Mouse (Mus musculus) duodenum, adult 2 months (tissue): ENCODE measurements around the gene Slc25a10. TPM values are rescaled to one million over a fixed set of nuclear protein-coding genes. Genes with fewer than 3 reads are reported as not detected.

Experiments
- polyA plus RNA-seq: library from polyadenylated mRNA; depleted of rRNA; stranded (reverse); fragments of >200 nt; gene quantifications from 2 replicates; pipeline ENCODE4 v1.2.3, GENCODE M21; 2012; ENCODE audit warnings: low replicate concordance; rRNA removed

Gene Slc25a10
- polyA plus RNA-seq = 495 and 586 TPM in 2 replicates

DNA sequence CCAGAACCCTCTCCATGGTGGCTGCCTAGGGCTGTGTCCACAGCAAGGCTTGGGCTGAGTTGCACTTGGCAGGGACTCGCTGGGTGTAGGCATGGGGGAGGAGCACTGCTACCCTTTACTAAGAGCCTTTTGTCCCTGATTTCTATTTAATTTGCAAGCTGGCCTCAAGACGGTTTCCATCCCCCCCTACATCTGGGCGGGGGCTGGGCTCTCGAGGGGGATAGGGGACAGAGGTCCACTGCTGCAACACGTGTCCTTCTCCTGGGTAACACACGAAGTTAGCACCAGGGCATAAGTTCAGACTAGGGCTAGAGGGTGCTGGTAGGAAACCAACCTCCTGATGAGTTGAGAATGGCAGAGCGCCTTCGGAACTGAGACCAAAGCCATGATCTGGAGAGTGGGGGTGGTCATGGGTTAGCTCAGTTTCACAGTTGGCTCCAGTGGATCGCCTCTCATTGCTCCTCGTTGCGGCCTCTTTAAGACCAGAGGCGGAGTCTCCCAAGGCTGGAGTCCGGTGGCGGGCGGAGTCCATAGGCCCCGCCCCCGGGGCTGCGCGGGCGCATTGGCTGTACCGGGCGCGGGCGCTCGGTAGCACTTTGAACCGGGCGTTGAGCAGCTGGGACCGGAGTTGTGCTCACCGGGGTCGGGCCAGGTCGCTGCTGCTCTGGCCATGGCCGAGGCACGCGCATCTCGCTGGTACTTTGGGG, at the start of gene Slc25a10:
TSS of gene Slc25a10 (plus strand) at position 524 of the 707 bp plus-strand sequence.

DNA sequence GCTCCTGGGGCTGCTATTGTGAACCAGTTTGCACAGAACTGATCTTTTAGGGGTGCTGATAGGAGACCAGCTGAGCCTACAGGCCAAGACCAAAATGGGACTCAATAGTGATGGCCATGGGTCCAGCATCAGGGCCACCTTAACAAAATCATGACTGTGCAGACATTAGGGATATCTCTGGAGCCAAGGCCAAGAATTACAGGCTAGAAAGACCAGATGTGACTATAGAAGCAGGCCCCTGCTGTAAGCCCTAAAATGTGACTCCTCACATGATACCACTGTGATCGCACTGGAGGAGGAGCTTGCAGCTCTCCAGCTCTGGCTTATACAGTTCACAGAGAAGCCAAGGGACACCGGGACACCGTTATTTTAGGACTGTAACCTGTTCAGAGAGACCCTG, 49.3 kb upstream of the Slc25a10 start, which contains the start of gene Tspan10:
TSS of gene Tspan10 (plus strand) at position 301 of the 400 bp plus-strand sequence.

DNA sequence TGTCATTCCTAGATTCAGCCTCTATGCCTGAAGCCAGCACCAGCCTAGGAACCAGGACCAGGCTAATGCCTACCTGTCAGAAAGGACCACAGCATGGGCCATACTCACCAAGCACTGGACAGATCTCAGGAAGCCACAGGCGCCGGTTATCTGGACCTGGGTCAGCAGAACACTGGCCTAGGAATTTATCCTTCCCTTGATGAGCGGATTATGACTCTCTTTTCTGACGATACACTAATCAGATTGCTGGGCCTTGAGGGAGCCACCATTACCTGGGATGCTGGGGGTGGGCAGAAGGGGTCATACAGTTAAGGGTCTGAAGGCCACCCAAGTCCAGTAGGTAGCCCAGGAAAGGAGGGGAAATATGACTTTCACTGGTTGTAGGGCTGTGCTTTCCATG, 38.3 kb upstream of the Slc25a10 start, which contains the start of gene Pde6g:
TSS of gene Pde6g (minus strand) at position 195 of the 400 bp plus-strand sequence.

DNA sequence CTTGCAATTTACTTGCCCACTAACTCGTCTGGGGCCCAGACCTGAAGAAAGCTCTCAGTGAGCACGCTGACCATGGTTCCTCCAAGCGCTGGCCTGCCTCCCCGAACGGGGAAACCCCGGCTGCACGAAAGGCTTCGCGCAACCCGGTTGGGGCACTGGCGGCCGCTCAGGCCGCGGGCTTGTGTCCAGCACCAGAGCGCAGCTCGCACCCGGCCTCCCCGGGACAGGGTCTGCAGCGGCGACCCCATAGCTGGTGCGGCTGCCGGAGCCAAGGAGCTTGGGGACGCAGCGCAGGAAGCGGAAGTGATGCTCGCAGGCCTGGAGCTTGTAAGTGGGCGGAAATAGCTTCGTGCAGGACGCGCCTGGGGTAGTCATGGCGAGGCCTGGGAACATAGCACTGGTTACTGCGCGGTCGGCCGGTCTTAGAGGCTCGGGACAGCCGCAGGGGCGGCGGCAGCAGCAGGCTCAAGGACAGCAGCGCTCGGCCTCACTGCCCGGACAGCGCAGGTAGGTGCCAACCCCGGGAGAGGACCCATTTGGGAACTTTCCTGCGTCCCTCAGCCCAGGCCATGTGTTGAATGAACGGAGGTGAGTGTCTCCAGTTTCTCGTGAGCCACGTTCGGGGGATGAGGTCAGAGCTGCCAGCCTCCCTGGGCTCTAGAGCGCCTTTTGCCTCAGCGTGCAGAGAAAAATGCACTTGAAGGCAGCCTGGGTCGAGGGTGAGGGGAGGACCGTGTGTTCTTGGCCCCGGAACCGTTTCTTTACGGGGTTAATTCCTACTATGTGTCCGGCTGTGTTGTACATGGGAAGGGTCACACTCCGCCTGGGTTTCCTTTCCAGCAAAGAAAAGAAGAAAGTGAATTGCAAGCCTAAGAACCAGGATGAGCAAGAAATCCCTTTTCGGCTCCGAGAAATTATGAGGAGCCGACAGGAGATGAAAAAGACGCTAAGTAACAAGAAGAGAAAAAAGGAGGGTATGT, 33.6 kb upstream of the Slc25a10 start, which contains the start of the genes Oxld1 and Ccdc137:
TSS of gene Oxld1 (minus strand) at position 297 of the 980 bp plus-strand sequence.
TSS of gene Ccdc137 (plus strand) at position 344 of the 980 bp plus-strand sequence.

DNA sequence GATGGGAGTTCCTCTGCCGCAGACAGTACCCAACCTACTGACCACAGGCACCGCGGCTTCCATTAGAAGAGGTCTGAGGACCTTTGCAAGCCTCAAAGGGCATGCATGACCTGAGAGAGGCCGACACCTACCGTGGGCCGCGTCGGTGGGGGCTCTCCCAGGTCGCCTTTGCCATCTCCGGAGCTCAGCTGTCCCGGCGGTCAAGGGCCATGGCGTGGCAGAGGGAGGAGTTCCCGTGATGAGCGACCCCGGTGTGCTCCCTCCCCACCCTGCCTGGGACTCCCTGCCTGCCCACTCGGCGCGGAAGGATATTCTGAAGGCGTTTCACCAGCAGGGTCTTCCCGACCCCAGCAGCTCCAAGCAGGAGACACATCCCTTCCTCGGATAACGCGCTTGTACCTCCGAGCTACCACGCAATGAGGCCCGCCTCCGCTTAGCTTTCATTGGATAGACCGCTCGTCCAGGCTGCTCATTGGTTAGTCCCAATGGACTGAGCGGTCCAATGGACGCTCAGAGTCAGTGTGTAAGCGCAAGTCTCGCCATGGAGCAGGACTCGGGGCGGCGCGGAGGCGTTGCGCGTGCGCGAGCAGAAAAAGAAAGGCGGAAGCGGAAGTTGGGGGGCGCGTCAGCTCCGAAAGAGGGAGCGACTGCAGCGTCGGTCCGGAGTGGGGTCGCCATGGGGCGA, 24.4 kb upstream of the Slc25a10 start, which contains the start of gene Arl16:
TSS of gene Arl16 (minus strand) at position 557 of the 685 bp plus-strand sequence.

DNA sequence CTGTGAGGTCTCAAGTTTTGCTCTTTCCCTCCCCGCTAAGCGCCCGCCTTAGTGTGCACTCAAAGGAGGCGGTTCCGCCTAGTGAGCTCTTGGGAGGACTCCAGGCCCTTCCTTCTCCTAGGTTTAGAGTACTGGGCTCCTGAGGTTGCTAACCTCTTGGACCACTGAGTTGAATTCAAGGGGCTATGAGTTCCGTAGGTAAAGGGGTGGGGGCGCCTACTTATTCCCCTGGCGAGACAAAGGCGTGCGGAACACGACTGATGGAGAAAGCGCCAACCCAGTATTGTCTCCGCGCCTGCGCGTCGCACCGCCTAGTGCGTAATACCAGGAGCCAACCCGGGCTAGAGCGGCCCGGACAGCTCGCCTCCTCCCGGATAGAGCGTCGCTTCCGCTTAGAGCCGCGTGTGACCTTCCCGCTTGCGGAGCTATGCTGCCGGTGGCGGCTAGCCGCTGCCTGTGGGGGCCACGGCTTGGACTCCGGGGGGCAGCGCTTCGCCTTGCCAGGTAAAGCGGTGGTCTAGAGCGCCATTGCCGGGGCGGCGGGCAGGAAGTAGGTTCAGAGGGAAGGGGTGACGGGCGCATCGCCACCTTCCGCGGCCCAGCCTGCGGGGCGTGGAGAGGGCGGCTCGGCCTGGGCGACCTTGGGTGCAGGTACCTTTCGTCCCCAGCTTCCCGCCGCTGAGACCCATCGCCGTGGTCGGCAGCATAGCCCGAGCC, 7.2 kb upstream of the Slc25a10 start, which contains the start of gene Mrpl12:
TSS of gene Mrpl12 (plus strand) at position 349 of the 717 bp plus-strand sequence.

DNA sequence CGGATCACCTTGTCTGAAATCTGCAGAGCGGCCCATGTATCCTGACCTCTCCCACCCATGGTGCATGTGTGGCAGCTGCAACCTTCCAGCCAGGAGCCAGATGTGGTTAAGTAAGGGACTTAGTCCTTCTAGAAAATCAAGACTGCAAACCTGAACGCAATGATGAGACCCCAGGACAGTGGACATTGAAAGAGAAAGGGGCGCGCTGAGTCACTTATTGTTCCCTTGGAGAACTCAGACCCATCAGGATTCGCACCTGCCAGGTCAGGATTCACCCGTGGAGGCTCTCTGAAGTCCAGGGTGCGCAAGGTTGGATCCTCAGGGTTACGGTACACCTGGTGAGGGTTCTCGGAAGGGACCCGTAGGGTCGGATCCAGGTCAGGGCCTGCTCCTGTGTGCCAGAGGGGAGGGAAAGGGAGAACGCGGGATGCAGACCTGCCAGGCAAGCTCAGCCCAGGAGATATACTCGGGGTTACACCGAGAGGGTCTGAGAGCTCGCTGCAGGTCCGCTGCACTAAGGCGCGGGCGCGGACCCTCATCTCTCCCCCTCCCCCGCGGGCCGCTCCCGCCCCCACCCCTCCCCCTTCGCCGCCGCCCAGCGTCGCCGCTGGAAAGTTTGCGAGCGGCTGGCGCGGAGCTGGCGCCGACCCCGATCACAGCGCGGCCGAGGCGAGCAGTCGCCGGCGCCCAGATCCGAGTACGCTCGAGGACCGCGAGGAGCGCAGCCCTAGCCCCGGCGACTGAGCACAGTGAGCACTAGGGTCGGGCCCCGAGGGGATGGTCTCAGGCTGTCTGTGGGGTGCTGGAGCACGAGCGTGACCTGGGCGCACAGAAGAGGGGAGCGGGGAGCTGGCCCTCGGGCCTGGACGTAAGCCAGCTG, 38.7 kb downstream of the Slc25a10 start, which contains the start of gene Gcgr:
TSS of gene Gcgr (plus strand) at position 615 of the 880 bp plus-strand sequence.

Other genes with a start within 250 kb of the Slc25a10 start
- gene Actg1, start 143.3 kb upstream of the Slc25a10 start, polyA plus RNA-seq = 797 and 1,378 TPM in 2 replicates
- 0.12 TPM in 1 of 2 replicates, not detected in the other for gene Fscn2, start 130.3 kb upstream of the Slc25a10 start, polyA plus RNA-seq
- gene Faap100, start 113.1 kb upstream of the Slc25a10 start, polyA plus RNA-seq = 49.3 and 67.2 TPM in 2 replicates
- 48.8 and 65.0 TPM in 2 replicates for gene Nploc4, start 54.1 kb upstream of the Slc25a10 start, polyA plus RNA-seq
- 0.11 and 0.41 TPM in 2 replicates for gene Tspan10, start 49.2 kb upstream of the Slc25a10 start, polyA plus RNA-seq
- 0.27 and 0.28 TPM in 2 replicates for gene Pde6g, start 38.3 kb upstream of the Slc25a10 start, polyA plus RNA-seq
- 24.0 and 38.7 TPM in 2 replicates for gene Oxld1, start 33.8 kb upstream of the Slc25a10 start, polyA plus RNA-seq
- 4.9 and 6.0 TPM in 2 replicates for gene Ccdc137, start 33.7 kb upstream of the Slc25a10 start, polyA plus RNA-seq
- gene Arl16, start 24.2 kb upstream of the Slc25a10 start, polyA plus RNA-seq = 12.1 and 13.4 TPM in 2 replicates
- 161 and 284 TPM in 2 replicates for gene Mrpl12, start 7.2 kb upstream of the Slc25a10 start, polyA plus RNA-seq
- 1.7 and 2.5 TPM in 2 replicates for gene Gcgr, start 38.9 kb downstream of the Slc25a10 start, polyA plus RNA-seq
- 28.4 and 38.6 TPM in 2 replicates for gene Mcrip1, start 57.9 kb downstream of the Slc25a10 start, polyA plus RNA-seq
- not detected in 2 replicates for gene Ppp1r27, start 59.3 kb downstream of the Slc25a10 start, polyA plus RNA-seq
- gene P4hb, start 81.4 kb downstream of the Slc25a10 start, polyA plus RNA-seq = 428 and 758 TPM in 2 replicates
- 773 and 1,267 TPM in 2 replicates for gene Arhgdia, start 89.8 kb downstream of the Slc25a10 start, polyA plus RNA-seq
- 10.3 and 18.4 TPM in 2 replicates for gene Alyref, start 106.5 kb downstream of the Slc25a10 start, polyA plus RNA-seq
- gene Anapc11, start 106.6 kb downstream of the Slc25a10 start, polyA plus RNA-seq = 97.9 and 105 TPM in 2 replicates
- gene Npb, start 116.6 kb downstream of the Slc25a10 start, polyA plus RNA-seq = 2.4 and 8.9 TPM in 2 replicates
- 661 and 912 TPM in 2 replicates for gene Pcyt2, start 126.1 kb downstream of the Slc25a10 start, polyA plus RNA-seq
- gene Sirt7, start 133.4 kb downstream of the Slc25a10 start, polyA plus RNA-seq = 89.3 and 105 TPM in 2 replicates
- 29.6 and 39.6 TPM in 2 replicates for gene Mafg, start 141.8 kb downstream of the Slc25a10 start, polyA plus RNA-seq
- 7.4 and 36.8 TPM in 2 replicates for gene Pycr1, start 151.9 kb downstream of the Slc25a10 start, polyA plus RNA-seq
- 0.45 and 0.62 TPM in 2 replicates for gene Myadml2, start 156.3 kb downstream of the Slc25a10 start, polyA plus RNA-seq
- 0.69 and 4.7 TPM in 2 replicates for gene Notum, start 169.3 kb downstream of the Slc25a10 start, polyA plus RNA-seq
- gene Aspscr1, start 181.1 kb downstream of the Slc25a10 start, polyA plus RNA-seq = 164 and 233 TPM in 2 replicates
- gene Cenpx, start 221.9 kb downstream of the Slc25a10 start, polyA plus RNA-seq = 68.1 and 86.7 TPM in 2 replicates
- gene Lrrc45, start 222.1 kb downstream of the Slc25a10 start, polyA plus RNA-seq = 19.5 and 23.4 TPM in 2 replicates
- 7.2 and 8.1 TPM in 2 replicates for gene Rac3, start 229.6 kb downstream of the Slc25a10 start, polyA plus RNA-seq
- gene Dcxr, start 235.4 kb downstream of the Slc25a10 start, polyA plus RNA-seq = 116 and 156 TPM in 2 replicates
- gene Cbr2, start 240.3 kb downstream of the Slc25a10 start, polyA plus RNA-seq = 4.2 and 5.5 TPM in 2 replicates